Mouse (Mus musculus) intestine, embryonic 14.5 days (tissue): ENCODE measurements around the gene Six3. TPM values are rescaled to one million over a fixed set of nuclear protein-coding genes. Genes with fewer than 3 reads are reported as not detected.

ENCODE experiments used
- ATAC-seq: fragments of 200-750 bp; cut with Nextera tagmentation; replicated peaks from 2 replicates; pipeline ENCODE4 v1.8.0; 2017; ENCODE audit warnings: low read depth, moderate number of reproducible peaks, moderate TSS enrichment, moderate library complexity; ENCODE audit not compliant: low FRiP score, low TSS enrichment
- DNase-seq: peaks from one replicate; pipeline ENCODE4 v3.0.0-alpha.2; 2018; ENCODE audit warnings: low spot score
- H3K27ac ChIP-seq: fragments of 300-500 bp; sonication (generic); 2 replicates; pipeline ENCODE4 v1.5.1; 2014; ENCODE audit warnings: low read depth, mild to moderate bottlenecking, control low read depth
- H3K27me3 ChIP-seq: fragments of 300-500 bp; sonication (generic); replicated peaks from 2 replicates; pipeline ENCODE4 v1.6.1; 2014; ENCODE audit warnings: low read length, control low read depth; ENCODE audit not compliant: control insufficient read depth, insufficient read depth
- H3K36me3 ChIP-seq: fragments of 300-500 bp; sonication (generic); 2 replicates; pipeline ENCODE4 v1.6.1; 2014; ENCODE audit warnings: low read length, control low read depth; ENCODE audit not compliant: control insufficient read depth, insufficient read depth
- H3K4me1 ChIP-seq: fragments of 300-500 bp; sonication (generic); replicated peaks from 2 replicates; pipeline ENCODE4 v1.6.1; 2014; ENCODE audit warnings: low read length, control low read depth, mixed read lengths; ENCODE audit not compliant: control insufficient read depth, insufficient read depth
- H3K4me2 ChIP-seq: fragments of 300-500 bp; sonication (generic); 2 replicates; pipeline ENCODE4 v1.6.1; 2014; ENCODE audit warnings: low read length
- H3K4me3 ChIP-seq: fragments of 300-500 bp; sonication (generic); 2 replicates; pipeline ENCODE4 v1.5.1; 2014; ENCODE audit warnings: low read depth, low read length, control low read depth, mixed read lengths
- H3K9ac ChIP-seq: fragments of 300-500 bp; sonication (generic); 2 replicates; pipeline ENCODE4 v1.6.1; 2014; ENCODE audit warnings: mild to moderate bottlenecking, low read length
- H3K9me3 ChIP-seq: fragments of 300-500 bp; sonication (generic); 2 replicates; pipeline ENCODE4 v1.6.1; 2016; ENCODE audit warnings: low read length, control low read depth; ENCODE audit not compliant: control insufficient read depth
- WGBS: fragments of 180-500 bp; shearing (Covaris S2); extraction: QIAGEN DNeasy Blood & Tissue Kit; methylation state at CpG from one replicate; pipeline ENCODE4 v1.1.7; 2014; 5-methylcytosine and 5-hydroxymethylcytosine counted together
- polyA plus RNA-seq: library from polyadenylated mRNA; unstranded; fragments of >200 nt; fragmentation: Nextera tagmentation; extraction: Ambion mirVana; gene quantifications from 2 replicates; pipeline ENCODE4 v1.2.1, GENCODE M21; 2014

Gene Six3
- polyA plus RNA-seq, 1 experiment from 2014 or later, result not detected

- Histone ChIP-seq H3K4me2 (no peak overlapping the region), H3K4me1 (no peaks in the 10 kb centered on the region), H3K36me3 (no peaks in the 10 kb centered on the region), H3K9me3 (no peaks in the 10 kb centered on the region), H3K27me3 (peaks cover 96% of the 10 kb centered on the region), H3K9ac (no peak overlapping the region), H3K27ac (no peak overlapping the region), H3K4me3 (no peak overlapping the region)
- DNase-seq (no peak), ATAC-seq (no peak)
- WGBS, result 19% methylated on average over 8 of the region's 8 CpGs
Observed at GRCm38 (mm10) chr17:85628811-85629210, 15.4 kb downstream of the Six3 start.

GRCm38 (mm10) chr17:85629396-85629795 lies 16.0 kb downstream of the Six3 start:
- H3K4me3 ChIP-seq, result no peak overlapping the region
- WGBS, result 77% methylated on average over 1 of the region's 1 CpGs

GRCm38 (mm10) chr17:85630296-85631050 lies 17.1 kb downstream of the Six3 start:
- no peak for DNase-seq
- no peaks in the 10 kb centered on the region for H3K9me3 ChIP-seq
- no peak overlapping the region for H3K9ac ChIP-seq
- no peak for ATAC-seq
- H3K27me3 ChIP-seq, result peaks cover 85% of the 10 kb centered on the region
- H3K4me3 ChIP-seq, result no peak overlapping the region
- no peak overlapping the region for H3K27ac ChIP-seq
- no peaks in the 10 kb centered on the region for H3K4me1 ChIP-seq
- H3K36me3 ChIP-seq, result no peaks in the 10 kb centered on the region
- 37% methylated on average over 22 of the region's 22 CpGs for WGBS
- H3K4me2 ChIP-seq, result no peak overlapping the region

More at GRCm38 (mm10) chr17:85629396-85629795, 16.0 kb downstream of the Six3 start:
- no peak overlapping the region for H3K27ac ChIP-seq
- H3K4me1 ChIP-seq, result no peaks in the 10 kb centered on the region
- H3K36me3 ChIP-seq, result no peaks in the 10 kb centered on the region
- ATAC-seq, result no peak
- H3K4me2 ChIP-seq, result no peak overlapping the region
- no peak for DNase-seq
- no peak overlapping the region for H3K9ac ChIP-seq
- peaks cover 94% of the 10 kb centered on the region for H3K27me3 ChIP-seq
- H3K9me3 ChIP-seq, result no peaks in the 10 kb centered on the region

GRCm38 (mm10) chr17:85631106-85631505 lies 17.7 kb downstream of the Six3 start:
- Histone ChIP-seq H3K4me1 (no peaks in the 10 kb centered on the region), H3K9me3 (no peaks in the 10 kb centered on the region), H3K9ac (no peak overlapping the region), H3K36me3 (no peaks in the 10 kb centered on the region), H3K4me2 (no peak overlapping the region), H3K27me3 (peaks cover 79% of the 10 kb centered on the region), H3K4me3 (no peak overlapping the region), H3K27ac (no peak overlapping the region)
- ATAC-seq (no peak), DNase-seq (peak; percentile 47)
- WGBS, result 50% methylated on average over 5 of the region's 5 CpGs

GRCm38 (mm10) chr17:85633619-85634018 lies 20.2 kb downstream of the Six3 start:
- H3K4me1 ChIP-seq, result no peaks in the 10 kb centered on the region
- peaks cover 64% of the 10 kb centered on the region for H3K27me3 ChIP-seq
- no peaks in the 10 kb centered on the region for H3K36me3 ChIP-seq
- WGBS, result 2% methylated on average over 13 of the region's 13 CpGs
- H3K4me2 ChIP-seq, result no peak overlapping the region
- 0 out of 2 replicates have a peak, but pooled peaks have one; percentile 43 for ATAC-seq
- H3K27ac ChIP-seq, result no peak overlapping the region
- no peak overlapping the region for H3K4me3 ChIP-seq
- no peaks in the 10 kb centered on the region for H3K9me3 ChIP-seq
- no peak overlapping the region for H3K9ac ChIP-seq
- DNase-seq, result peak; percentile 94

- DNase-seq, result no peak
- Histone ChIP-seq H3K27me3 (peaks cover 39% of the 10 kb centered on the region), H3K9me3 (no peaks in the 10 kb centered on the region), H3K9ac (no peak overlapping the region), H3K36me3 (no peaks in the 10 kb centered on the region), H3K4me1 (no peaks in the 10 kb centered on the region), H3K4me3 (no peak overlapping the region), H3K27ac (no peak overlapping the region), H3K4me2 (no peak overlapping the region)
- WGBS, result 58% methylated on average over 6 of the region's 6 CpGs
- ATAC-seq, result no peak
Observed at GRCm38 (mm10) chr17:85637876-85638275, 24.5 kb downstream of the Six3 start.

GRCm38 (mm10) chr17:85645312-85645711 lies 31.9 kb downstream of the Six3 start:
- WGBS, result 15% methylated on average over 10 of the region's 12 CpGs
- Histone ChIP-seq H3K9ac (no peak overlapping the region), H3K4me3 (peak overlapping the region; percentile 25), H3K27ac (no peak overlapping the region), H3K4me2 (peak overlapping the region; percentile 49), H3K27me3 (peaks cover 41% of the 10 kb centered on the region), H3K9me3 (no peaks in the 10 kb centered on the region), H3K36me3 (no peaks in the 10 kb centered on the region), H3K4me1 (no peaks in the 10 kb centered on the region)
- ATAC-seq, result no peak
- no peak for DNase-seq

GRCm38 (mm10) chr17:85645718-85646665 lies 32.6 kb downstream of the Six3 start:
- ATAC-seq, result peak; percentile 73
- 4% methylated on average over 36 of the region's 36 CpGs for WGBS
- H3K4me1 ChIP-seq, result no peaks in the 10 kb centered on the region
- no peak overlapping the region for H3K27ac ChIP-seq
- DNase-seq, result peak; percentile 78
- peaks cover 36% of the 10 kb centered on the region for H3K27me3 ChIP-seq
- H3K4me2 ChIP-seq, result peak overlapping the region; percentile 49
- no peaks in the 10 kb centered on the region for H3K9me3 ChIP-seq
- 0 out of 2 replicates have a peak overlapping the region, but pooled peaks have one; percentile 0 for H3K9ac ChIP-seq
- peak overlapping the region; percentile 25 for H3K4me3 ChIP-seq
- no peaks in the 10 kb centered on the region for H3K36me3 ChIP-seq
